Mouse (Mus musculus) thymus, postnatal 4 days (tissue): ENCODE measurements around the gene Hs2st1.

ENCODE experiments used
- DNase-seq: peaks from one replicate; pipeline ENCODE4 v3.0.0; 2021

Hs2st1 gene

DNA sequence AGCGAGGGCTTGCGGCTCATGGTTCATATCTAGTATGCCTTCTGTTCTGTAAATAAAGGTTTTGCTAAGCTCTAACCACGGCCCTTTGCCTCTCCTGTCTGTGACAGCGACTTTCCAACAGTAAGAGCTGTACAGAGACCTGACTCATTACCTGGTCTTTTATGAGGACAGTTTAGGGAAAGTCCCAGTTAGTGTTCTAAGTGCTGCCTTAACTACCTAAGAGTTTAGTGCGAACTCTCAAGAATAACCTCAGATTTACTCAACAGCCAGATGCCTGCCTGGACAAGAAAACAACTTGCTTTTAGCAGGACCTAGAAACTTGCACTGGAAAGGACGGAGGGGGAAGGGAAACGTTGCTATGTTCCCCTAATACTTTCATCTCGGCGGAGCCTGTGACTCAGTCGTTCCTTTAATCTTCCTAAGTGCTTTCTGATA is 137.8 kb downstream of the Hs2st1 start:
- no peak for DNase-seq

DNA sequence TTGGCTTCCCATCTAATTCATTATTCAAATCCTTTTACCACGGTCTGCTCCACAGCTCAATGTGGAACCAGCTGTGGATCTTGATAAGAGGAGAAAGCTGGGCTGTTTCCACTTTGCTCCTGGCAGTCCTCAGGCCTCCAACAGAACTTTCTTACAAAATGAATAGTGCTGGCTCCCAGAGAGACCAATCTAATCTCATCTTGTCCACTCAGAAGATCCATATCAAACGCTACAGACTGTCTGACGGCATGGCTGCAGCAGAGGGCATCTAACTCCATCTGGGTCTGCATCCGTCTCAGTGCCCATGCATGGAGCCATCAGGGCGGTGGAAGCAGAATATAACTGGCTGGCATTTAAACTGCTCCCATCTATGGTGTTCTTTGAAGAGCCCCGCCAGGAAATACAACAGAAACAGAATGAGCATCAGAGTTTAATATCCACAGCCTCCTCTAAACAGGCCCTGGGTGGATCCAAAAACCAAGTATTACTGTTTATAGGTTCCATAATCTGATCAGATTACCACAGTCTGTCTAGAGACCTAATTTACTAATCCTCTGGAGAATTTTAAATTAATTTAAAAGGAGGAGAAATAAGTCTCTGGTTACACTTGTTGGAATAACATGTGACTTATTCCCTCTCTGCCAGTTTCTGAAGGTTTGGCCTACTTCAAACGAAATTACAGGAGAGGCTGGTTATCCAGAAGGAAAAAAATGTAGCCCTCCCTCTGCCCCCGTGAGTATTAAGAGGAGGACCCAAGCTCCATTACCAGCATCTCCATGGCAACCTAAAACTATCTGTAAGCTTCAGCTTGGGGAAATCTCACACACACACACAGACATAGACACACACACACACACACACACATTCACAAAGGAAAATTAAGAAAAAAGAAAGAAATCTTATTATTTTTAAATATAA is 141.2 kb downstream of the Hs2st1 start:
- no peak for DNase-seq

DNA sequence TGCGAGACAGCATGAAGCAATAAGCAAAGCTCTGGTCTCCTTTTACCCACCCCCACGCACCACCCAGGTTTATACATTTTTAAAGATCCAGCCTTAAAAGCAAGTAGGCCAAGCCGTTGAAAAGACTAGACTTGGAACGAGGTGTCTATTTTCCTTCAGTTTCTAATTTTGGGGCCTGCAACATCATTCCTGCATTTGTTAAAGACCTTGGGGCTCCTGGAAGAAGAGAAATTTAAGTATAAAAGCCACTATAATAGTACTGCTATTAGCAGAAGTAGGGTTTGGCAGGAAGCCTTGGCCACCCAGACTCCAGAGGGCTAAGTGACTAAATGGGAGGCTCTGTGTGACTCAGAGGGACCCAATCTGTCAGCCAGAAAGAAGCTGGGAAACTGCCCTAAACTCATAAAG is 144.9 kb downstream of the Hs2st1 start:
- no peak for DNase-seq

DNA sequence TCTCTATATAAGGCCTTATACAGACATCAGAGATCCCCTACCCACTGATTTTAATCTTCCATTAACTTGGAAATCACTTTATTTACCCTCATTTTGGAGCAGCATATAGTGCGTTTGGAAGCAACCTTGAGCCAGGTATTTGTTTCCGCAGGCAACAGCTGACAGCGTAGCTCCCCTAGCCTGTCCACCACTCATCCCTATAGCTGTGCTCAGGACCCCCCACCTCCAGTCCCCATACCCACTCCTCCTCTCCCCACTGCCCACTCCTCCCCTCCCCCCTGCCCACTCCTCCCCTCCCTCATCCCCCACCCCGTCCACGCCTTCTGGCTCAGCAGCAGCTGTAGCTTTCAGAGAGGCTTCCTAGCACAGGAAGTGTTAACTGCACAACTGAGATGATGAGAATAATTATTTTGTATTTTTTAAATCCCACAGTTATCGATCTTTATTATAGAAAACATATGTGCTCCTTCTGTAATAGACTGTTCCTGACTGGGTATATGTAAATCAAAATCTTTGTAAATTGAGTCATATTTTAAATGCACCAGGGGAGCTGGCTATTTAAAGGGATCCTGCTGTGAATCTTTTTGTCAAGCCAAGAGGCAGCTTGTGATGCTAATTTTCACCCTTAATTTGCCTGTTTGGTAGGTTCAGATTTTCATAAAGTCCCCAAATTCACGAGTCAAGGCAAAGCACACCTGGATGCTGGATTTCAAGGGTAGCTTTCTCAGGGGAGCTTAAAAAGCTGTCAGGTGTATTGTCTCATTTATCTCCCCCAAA is 148.4 kb downstream of the Hs2st1 start:
- DNase-seq = no peak

DNA sequence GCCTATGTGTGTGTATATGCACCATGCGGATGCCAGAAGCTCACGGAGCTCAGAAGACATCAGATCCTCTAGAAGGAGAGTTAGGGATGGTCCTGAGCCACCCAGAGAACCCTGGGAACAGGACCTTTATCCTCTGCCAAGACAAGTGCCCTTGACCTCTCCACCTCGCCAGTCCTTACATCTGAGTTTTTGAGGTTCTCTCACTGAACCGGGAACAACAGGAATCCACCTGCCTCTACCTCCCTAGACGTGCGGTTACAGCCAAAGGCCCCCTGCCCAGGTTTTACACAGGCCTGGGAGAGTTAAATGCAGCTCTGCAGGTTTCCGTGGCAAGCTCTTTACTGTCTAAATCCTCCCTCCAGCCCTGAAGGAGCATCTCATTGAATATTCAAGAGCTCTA is 156.2 kb downstream of the Hs2st1 start:
- DNase-seq = no peak

DNA sequence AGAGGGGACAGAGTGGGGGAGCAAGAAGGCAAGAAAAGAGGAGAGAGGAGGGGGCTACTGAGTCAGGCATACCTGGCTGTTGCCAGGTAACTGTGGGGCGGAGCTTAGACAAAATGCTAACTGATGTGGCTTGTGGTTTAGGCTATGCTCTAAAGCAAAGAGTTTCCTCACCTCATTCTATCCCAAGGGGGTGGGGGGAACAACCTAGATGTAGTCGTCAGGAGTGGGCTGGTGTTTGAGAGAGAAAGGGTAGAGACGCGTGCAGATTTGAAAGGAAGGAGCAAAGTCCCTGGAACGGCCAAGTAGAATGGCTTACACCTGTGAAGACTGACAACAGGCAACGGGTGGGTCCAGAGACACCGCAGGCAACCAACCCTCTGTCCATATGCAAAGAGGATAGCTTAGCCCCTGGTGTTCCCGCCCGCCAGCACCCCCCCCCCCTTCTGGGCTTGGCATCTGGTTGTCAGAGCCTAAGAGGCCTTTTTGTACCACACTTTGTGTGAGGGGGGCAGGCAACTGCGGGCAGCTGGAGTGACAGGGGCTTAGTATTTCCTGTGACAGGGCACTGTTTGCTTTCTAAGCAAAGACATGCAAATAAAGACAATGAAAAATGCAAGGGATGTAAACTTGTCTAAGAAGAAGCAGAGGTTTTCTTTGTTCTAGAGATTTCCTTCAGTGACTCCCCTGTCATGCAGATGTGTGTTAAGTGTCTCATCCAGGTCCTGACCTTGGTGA is 157.3 kb downstream of the Hs2st1 start:
- DNase-seq = peak; percentile 62

DNA sequence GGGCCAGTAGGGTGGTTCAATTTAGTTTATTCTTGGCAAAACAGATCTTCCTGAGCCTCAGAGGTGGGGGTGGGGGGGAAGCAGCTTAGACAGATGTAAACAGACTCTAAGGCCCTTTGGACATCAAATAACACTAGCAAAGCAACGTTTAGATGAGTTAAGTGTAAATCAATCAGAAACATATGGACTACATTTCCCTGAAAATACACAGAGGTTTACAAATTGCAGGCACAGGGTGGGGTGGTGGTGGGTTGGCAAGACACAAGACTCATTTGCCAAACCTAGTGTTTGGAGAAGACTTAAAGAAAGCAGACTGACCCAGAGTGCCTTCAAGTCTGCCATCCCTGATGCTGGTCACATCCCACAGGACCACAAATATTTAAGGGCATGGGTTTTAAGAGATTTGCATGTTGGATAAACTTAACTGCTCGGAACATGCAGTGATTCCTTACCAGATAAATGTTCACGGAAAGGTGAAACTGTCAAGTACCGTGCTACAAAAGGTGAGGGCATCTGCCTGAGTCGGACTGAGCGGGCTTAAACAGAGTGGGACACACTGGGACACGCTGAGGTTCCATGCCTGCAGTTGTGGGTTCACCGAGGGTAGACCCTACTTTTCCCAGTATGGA is 158.2 kb downstream of the Hs2st1 start:
- no peak for DNase-seq

DNA sequence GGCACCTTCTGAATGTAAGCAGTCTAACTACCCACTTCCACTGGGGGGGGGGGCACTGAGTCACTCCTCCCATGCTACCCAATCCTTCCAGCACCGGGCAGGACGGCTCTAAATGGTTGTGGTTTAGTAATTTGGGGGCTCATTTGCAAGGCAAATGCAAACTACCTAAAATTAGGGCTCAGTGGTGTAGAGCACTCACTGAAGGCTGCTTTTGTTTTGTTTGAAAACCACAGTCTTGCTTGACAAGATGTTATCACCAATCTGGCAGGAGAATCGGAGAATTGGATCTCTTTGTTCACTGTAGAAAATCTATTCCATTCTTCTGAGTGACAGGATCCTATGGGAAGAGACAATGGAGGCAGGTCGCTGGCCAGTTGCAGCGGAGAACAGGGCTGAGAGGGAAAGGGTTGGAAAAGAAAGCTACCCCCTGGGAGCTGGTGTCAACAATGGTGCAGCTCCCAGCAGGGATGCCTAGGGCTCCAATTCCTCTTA is 158.9 kb downstream of the Hs2st1 start:
- DNase-seq = no peak

DNA sequence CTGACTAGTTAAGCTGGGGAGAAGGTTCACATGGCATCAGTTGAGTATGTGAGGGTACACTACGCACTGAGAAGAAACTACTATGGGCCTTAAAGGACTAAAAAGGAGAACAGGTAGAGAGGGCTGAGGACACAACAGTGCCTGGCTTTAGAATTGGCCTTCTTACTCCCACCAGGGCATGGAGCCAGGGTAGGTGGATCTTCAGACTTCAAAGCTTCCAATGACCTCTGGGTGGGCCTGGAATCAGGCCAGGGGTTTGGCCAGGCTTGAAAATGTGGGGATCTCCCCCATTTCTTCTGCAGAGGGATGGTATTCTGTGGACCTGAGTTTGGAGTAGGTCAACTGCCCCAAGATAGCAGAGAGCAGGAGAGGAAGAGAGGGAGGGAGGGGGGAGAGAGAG is 161.0 kb downstream of the Hs2st1 start:
- DNase-seq = no peak

DNA sequence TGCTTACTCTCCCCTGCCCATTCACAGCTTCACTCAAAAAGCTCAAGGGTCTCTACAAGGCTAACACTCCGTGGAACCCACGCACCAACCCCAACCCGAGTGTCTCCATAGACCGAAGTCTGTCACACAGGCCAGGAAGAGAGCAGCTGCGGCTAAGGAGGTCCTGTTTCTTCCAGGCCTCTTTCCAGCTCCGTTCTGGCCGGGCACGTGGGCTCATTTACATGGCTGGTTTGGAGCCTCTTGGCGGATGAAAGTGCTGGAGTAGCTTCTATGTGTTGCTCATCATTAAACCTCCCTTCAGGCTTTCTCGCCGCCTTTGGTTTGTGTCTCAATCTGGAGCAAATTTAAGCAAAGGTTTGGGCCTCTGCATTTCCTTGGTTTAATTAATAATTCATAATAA is 164.7 kb downstream of the Hs2st1 start:
- DNase-seq = no peak

DNA sequence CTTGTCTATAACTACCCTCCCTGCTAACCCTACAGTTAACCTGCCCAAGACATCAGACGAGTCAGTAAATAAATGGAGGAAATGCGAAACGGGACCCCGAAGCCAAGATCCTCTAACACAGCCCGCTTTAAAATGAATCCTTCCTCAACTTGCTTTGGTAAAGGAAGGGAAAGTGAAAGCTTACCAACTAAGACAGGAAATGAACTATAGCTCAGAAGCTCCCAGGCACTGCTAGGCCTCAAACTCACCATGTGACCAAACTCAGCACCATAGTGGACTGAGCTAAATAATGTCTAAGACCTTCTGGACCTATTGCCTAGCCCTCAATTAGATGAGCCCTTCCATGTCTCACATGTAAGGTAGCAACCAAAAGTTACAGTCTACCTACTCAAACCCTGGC is 168.7 kb downstream of the Hs2st1 start:
- DNase-seq = no peak

DNA sequence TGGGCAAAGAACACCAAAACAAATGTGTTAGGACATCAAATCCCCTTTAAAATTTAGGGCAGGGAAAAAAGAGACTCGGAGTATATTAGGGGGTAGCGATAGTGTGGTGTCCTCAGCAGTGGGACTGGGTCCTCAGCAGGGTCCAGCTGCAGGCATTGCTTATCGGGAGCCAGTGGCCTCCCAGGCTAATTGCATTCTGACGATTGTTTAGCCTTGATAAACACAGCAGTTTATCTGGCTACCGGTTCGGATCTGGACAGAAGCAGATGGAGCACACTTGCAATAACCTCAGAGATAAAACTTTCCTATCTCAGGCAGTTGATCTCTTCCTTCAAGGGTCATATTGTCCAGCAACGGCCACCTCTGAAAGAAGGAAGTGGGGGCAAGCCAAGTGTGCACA is 169.1 kb downstream of the Hs2st1 start:
- no peak for DNase-seq

DNA sequence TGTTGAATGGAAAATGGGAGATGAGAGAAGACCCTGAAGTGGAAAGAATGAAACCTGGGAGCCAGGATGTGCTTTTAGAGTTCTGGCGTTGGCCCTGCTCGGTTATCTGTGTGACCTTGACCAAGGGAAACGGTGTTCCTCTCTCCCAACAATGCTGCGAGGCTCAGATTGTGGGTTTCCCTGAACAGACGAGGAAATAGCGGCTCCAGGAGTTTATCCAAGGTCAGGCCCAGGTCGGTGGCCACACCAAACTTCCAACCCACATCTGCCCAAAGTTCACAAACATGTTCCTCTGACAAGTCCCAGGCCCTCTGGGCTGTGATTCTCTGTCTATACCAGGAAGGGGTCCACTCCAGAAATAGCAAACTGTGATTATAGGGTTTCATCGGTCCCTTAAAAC is 169.6 kb downstream of the Hs2st1 start:
- DNase-seq = no peak

DNA sequence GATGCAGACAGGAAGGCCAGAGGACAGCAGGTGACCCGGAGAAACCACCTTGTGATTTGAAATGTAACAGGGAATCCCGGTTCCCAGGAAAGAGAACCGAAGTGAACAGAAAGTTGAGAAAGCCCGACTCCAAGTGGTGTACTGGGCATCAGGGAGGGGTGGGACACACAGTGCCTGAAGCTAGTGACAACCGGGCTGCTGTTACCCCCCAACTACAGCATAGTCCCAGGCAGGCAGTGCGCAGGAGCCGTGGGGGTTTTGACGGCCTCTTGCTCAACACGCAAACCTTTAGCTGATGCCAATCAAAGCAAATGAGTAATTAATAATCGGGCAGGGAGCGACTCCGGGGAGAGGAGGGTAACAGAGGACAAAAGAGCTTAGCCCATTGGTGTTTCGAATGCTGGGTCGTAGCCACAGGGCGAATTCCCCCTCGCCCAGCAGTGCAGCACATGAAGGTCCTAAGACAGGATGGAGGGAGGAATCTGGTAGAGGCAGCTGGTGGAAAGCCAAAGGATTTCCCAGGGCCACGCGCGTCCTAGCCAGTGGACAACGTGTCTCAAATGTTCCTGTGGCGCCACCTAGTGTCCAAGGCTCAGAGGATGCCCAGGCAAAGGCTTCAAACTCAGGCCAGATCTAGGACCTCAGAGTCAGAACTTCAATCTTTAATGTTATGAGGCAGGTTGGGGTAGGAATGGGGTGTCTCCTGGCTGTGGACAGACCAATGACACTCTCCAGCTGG is 170.5 kb downstream of the Hs2st1 start:
- DNase-seq = peak; percentile 91

DNA sequence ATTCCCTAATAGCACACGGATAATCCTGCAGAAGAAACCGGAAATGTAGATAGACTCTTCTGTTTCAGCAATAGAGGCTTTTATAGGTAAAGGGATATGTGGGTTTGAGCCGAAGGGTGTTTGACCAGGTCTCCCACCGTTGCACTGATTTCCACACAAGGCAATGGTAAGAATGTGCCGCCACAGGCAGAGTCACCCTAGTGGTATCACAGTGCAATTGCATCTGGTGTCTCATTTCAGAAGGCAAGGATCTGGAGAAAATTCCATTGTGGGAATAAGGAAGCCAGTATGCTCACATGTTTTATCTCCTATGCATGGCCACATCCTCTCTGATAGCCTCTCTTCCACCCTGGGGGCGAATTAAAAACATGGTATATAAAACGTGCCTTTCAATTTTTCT is 171.8 kb downstream of the Hs2st1 start:
- DNase-seq = no peak

DNA sequence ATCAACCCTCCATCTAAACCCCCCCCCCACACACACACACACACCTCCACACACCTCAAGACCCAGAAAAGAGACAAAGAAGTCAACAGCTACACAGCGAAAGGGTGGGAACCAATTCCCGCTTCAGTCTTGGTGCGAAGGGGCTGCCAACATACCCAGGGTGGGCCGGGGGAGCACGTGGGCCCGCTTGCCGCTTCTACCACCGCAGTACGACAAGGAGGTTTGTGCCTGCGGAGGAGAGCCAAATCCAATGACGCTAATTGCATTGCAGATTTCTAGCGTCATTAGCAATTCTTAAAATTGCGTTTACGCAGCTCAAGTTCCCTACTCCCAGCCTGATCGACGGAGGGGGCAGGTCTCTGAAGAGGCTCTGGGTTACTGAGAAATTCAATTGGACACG is 173.5 kb downstream of the Hs2st1 start:
- DNase-seq = no peak

DNA sequence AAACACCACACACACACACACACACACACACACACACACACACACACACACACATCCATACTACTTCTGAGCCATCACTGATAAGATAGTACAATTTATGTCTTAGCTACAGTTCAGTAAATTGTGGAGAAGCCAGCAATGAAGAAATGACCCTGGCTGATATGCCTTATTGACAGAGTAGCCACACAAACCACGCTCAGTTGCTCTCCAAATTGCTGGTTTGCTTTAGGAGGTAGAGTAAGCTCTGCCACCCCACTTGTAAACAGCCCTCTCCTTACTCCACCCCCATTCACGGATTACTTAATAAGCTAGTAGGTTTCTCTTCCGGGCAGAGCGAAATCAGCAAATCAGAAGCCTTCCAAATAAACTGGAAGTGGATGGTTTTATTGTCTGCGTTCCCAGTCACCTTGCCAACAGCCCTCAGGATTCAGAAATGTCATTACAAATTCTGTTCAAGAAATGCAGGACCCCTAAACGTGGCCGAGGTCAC is 175.5 kb downstream of the Hs2st1 start:
- no peak for DNase-seq

DNA sequence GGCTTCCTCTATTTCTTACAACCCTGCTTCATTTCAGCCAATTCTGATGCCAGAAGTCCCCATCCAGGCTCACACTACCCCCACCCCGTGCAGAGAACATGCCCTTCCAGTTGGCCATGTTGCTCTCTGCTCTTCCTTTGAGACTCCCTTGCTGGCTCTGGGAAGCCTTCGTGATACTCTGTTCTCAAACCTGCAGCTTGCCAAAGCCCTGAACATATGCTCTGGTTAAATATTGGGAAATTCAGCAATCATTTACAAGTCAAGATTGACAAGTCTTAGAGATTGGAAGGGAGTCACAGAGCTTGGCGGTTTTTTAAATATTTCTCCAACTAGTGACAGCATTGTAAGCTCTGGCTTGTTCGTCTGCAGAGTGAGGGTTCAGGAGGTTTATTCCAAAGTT is 183.5 kb downstream of the Hs2st1 start:
- no peak for DNase-seq

DNA sequence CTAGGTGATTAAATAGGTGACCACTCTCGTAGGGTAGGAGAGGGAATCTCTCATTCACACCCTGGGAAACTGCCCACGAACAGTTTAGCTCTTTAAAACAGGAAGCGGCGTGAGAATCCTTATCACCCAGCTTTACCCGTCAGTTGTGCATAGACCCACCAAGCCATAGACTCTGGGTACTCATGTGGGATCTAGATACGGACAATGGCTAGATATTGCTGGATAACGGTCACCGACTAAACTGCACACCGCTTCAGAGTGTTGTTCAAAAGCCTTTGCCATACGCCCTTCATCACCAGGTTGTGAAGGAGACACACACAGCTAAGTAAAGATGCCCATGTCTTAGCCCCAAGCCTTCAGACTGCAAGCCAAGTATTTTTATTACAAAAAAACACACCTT is 185.3 kb downstream of the Hs2st1 start:
- no peak for DNase-seq

DNA sequence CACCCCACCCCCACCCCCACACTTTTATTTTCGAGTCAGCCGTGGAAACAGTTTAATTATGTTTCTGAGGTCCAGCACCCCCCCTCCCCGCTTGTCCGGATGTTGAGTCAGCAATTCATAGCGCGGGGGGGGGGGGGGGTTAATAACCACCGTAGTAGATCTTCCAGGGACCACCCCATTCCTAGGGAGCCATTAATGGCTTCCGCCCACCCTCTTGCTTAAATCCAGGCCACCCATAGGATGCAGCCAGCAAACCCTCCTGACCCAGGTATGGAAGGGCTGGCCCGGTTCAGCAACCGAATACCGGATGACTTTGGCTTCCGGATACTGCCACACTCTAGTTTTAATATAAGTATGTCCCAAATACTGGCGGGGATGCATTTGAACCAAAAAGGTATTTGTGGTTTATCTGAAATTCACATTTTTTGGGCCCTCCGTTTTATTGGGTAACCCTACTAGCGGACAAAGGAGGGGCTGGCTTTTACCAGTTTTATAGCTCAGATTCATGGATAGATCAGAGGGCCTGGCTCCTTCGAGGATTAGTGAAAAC is 188.5 kb downstream of the Hs2st1 start:
- DNase-seq = no peak

DNA sequence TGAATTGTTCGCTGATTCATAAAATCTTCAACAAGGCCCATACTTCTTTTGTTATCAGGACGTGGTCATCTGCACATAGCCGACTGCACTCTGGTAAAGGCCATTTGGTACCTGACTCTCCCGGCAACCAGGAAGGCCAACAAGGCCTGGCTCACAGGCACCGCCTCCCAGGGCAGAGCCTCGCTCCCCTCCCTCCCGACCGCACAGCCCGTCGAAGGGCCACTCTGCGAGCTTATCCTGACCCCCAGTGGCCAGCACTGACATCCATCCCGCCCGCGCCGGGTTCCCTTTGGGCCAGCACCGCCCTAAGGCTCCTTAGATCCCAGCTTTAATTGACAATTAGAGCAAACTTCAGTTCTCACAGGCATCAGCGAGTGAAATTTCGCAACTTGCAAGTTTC is 189.1 kb downstream of the Hs2st1 start:
- DNase-seq = peak; percentile 76

DNA sequence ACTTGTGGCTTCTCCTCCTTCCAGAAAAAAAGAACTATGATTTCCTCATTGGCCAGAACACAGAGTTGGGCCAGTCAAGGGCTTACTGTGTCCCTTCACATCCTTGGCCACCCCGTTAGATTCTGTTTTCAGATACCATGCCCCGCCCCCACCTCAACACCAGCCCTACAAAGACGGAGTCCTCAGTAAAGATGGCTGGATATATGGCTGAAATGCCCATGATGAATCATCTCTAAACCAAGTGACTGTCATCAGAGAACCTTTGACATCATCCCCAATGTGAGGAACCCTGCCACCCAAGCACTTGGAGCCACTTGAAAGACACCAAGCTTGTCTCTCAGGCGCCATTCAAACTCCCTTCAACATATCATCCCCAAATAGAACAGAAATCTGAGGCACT is 190.2 kb downstream of the Hs2st1 start:
- DNase-seq = no peak
